Mouse (Mus musculus): Measurements from ENCODE around the gene Klf15. TPM values are rescaled to one million over a fixed set of nuclear protein-coding genes. Genes with fewer than 3 reads are reported as not detected.
A peak's percentile ranks its signal among the peaks of the same experiment; 100 is the strongest.

Klf15 gene
- 21.7 and 25.8 TPM in 2 replicates for polyA plus RNA-seq (2015; fragmentation: Nextera tagmentation; extraction: Ambion mirVana)

- Histone ChIP-seq H3K4me1 (ENCODE audit: control insufficient read depth, low read depth, low read length) (no peaks in the 10 kb centered on the region; the same call in 1 of the 2 replicates), H3K9ac (ENCODE audit: low read depth, low read length) (peak within 1 kb of the TSS; percentile 68), H3K36me3 (ENCODE audit: control insufficient read depth, insufficient read depth) (no peaks in the 10 kb centered on the region), H3K27ac (ENCODE audit: low read length) (peak within 1 kb of the TSS; percentile 86), H3K4me2 (ENCODE audit: low read depth, low read length) (peak within 1 kb of the TSS; percentile 56), H3K4me3 (ENCODE audit: low read depth, low read length) (peak within 1 kb of the TSS; percentile 61), H3K9me3 (replicated peaks; ENCODE audit: control insufficient read depth, low read length) (no peaks in the 10 kb centered on the region), H3K27me3 (ENCODE audit: control insufficient read depth, insufficient read depth, low read depth, low read length) (peaks cover 32% of the 10 kb centered on the region)
- peak; percentile 53 for ATAC-seq (ENCODE audit: low read depth)
- under 1% methylated on average over 66 of the region's 70 CpGs for WGBS (ENCODE audit: insufficient replicate concordance)
Measured at GRCm38 (mm10) chr6:90462181-90462706, at the start of gene Klf15. Klf15 (plus strand) TSS chr6:90462576.

DNA sequence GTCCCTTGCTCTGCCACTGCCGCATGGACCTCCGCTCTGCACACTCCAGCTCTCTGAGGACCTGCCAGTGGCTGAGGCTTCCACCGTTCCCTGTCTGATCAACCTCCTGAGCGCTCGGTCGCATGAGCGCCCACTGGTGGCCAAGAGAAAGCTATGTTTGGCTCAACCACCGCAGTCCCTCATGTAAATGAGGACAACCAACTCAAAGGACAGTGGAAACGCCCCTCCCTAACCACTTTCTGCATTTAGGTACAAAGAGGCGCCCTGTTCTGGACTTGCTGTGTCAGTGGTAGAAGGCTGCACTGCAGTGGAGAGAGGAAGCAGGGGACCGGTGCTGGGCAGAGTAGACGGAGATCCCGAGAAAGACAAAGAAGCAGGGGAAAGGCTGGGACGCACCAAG, 39.8 kb upstream of the Klf15 start:
- 9% methylated on average over 14 of the region's 14 CpGs for WGBS (ENCODE audit: insufficient replicate concordance)
- no peaks in the 10 kb centered on the region for H3K9me3 ChIP-seq (replicated peaks; ENCODE audit: control insufficient read depth, low read length)
- no peak overlapping the region for H3K9ac ChIP-seq (ENCODE audit: low read depth, low read length)
- no peaks in the 10 kb centered on the region for H3K4me1 ChIP-seq (ENCODE audit: control insufficient read depth, low read depth, low read length)
- peak; percentile 85 for ATAC-seq (ENCODE audit: low read depth)
- H3K27me3 ChIP-seq (ENCODE audit: control insufficient read depth, insufficient read depth, low read depth, low read length) = peaks cover 3% of the 10 kb centered on the region
- H3K4me3 ChIP-seq (ENCODE audit: low read depth, low read length) = peak overlapping the region; percentile 2; the same call in 1 of the 2 replicates
- peak overlapping the region; percentile 37 for H3K4me2 ChIP-seq (ENCODE audit: low read depth, low read length)
- no peaks in the 10 kb centered on the region for H3K36me3 ChIP-seq (ENCODE audit: control insufficient read depth, insufficient read depth)
- no peak overlapping the region for H3K27ac ChIP-seq (ENCODE audit: low read length)

DNA sequence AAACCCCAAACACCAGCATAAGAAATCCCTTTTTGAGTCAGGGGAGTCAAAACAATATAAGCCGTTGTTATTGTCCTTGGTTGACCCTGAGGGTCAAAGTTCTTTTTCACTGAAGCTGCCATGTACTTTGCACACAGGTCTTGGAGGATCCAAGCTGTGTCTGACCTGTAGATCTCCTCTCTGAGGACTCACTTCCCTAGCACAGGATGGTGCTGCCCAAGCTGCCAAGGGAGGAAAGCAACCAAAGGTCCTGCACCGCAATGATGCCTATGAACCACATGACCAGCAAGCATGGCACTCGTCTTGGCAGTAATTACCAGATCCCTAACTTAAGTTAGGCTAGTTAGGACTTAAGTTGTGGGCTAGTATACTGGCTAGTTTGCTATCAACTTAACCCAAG, 37.0 kb upstream of the Klf15 start:
- H3K27me3 ChIP-seq (ENCODE audit: control insufficient read depth, insufficient read depth, low read depth, low read length) = peaks cover 4% of the 10 kb centered on the region
- no peak for ATAC-seq (ENCODE audit: low read depth)
- no peak overlapping the region for H3K4me2 ChIP-seq (ENCODE audit: low read depth, low read length)
- 59% methylated on average over 3 of the region's 3 CpGs for WGBS (ENCODE audit: insufficient replicate concordance)
- no peak overlapping the region for H3K4me3 ChIP-seq (ENCODE audit: low read depth, low read length)
- no peak overlapping the region for H3K9ac ChIP-seq (ENCODE audit: low read depth, low read length)
- H3K4me1 ChIP-seq (ENCODE audit: control insufficient read depth, low read depth, low read length) = no peaks in the 10 kb centered on the region; the same call in 1 of the 2 replicates
- H3K9me3 ChIP-seq (replicated peaks; ENCODE audit: control insufficient read depth, low read length) = no peaks in the 10 kb centered on the region
- H3K36me3 ChIP-seq (ENCODE audit: control insufficient read depth, insufficient read depth) = no peaks in the 10 kb centered on the region
- H3K27ac ChIP-seq (ENCODE audit: low read length) = no peak overlapping the region

DNA sequence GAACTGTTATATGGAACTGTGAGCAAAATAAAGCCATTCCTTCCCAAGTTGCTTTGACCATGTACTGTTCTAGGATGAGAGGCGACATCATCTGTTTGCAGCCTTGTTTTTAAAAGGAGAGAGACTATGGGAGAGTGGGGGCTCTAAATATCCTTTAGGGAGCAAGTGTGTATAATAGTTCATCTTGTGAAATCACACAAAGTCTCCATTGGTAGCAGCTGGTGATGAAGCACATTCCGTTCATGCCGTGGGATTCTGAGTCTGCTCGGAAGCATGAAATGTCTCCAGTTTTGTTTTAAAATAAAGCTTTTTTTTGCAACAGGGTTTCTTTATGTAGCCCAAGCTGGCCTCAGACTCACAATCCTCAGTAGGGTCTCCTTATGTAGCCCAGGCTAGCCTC, 36.4 kb upstream of the Klf15 start:
- no peaks in the 10 kb centered on the region; the same call in 1 of the 2 replicates for H3K4me1 ChIP-seq (ENCODE audit: control insufficient read depth, low read depth, low read length)
- no peak overlapping the region for H3K27ac ChIP-seq (ENCODE audit: low read length)
- no peak for ATAC-seq (ENCODE audit: low read depth)
- no peaks in the 10 kb centered on the region for H3K9me3 ChIP-seq (replicated peaks; ENCODE audit: control insufficient read depth, low read length)
- no peak overlapping the region for H3K9ac ChIP-seq (ENCODE audit: low read depth, low read length)
- no peak overlapping the region for H3K4me3 ChIP-seq (ENCODE audit: low read depth, low read length)
- peaks cover 4% of the 10 kb centered on the region for H3K27me3 ChIP-seq (ENCODE audit: control insufficient read depth, insufficient read depth, low read depth, low read length)
- 73% methylated on average over 4 of the region's 4 CpGs for WGBS (ENCODE audit: insufficient replicate concordance)
- no peak overlapping the region for H3K4me2 ChIP-seq (ENCODE audit: low read depth, low read length)
- no peaks in the 10 kb centered on the region for H3K36me3 ChIP-seq (ENCODE audit: control insufficient read depth, insufficient read depth)

DNA sequence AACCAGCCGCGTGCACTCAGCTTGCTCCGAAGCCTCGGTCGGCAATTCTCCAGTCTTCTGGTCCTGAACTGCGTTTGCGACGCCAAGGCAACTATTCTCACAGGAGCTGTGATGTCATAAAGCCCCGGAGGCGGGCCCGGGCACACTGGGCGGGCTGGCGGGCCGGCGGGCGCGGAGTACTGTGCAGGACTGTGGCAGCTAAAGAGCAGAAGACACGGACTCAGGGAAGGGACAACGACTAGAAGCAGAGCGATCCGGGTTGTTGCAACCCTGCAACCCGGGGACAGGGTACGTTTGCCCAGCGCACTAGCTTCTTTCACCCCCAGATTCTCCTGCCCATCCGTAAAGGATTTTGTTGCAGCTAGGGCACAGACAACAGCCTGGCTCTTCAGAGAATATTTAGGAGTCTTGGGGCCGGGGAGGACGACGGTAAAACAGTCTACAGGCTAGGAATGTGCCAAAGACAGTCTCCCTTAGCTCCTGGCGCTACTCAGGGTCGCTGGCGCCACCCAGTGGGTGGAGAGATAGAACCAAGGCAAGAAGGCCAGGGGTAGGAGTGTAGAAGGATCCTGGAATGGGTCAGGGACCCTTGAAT, 33.9 kb upstream of the Klf15 start, which contains the start of gene Cfap100:
Gene Cfap100, minus strand, starts transcription at position 418 of the 595 bp plus-strand sequence.
- Histone ChIP-seq H3K27me3 (ENCODE audit: control insufficient read depth, insufficient read depth, low read depth, low read length) (peaks cover 4% of the 10 kb centered on the region), H3K4me2 (ENCODE audit: low read depth, low read length) (peak within 1 kb of the TSS; percentile 69), H3K4me1 (ENCODE audit: control insufficient read depth, low read depth, low read length) (no peaks in the 10 kb centered on the region; the same call in 1 of the 2 replicates), H3K4me3 (ENCODE audit: low read depth, low read length) (peak within 1 kb of the TSS; percentile 45), H3K27ac (ENCODE audit: low read length) (no peak within 1 kb of the TSS), H3K9ac (ENCODE audit: low read depth, low read length) (peak within 1 kb of the TSS; percentile 19; the same call in 1 of the 2 replicates), H3K9me3 (replicated peaks; ENCODE audit: control insufficient read depth, low read length) (no peaks in the 10 kb centered on the region), H3K36me3 (ENCODE audit: control insufficient read depth, insufficient read depth) (no peaks in the 10 kb centered on the region)
- peak; percentile 62; the same call in 1 of the 2 replicates for ATAC-seq (ENCODE audit: low read depth)
- WGBS (ENCODE audit: insufficient replicate concordance) = 1% methylated on average over 31 of the region's 31 CpGs

GRCm38 (mm10) chr6:90429911-90430310, 32.5 kb upstream of the Klf15 start:
- Histone ChIP-seq H3K4me1 (ENCODE audit: control insufficient read depth, low read depth, low read length) (no peaks in the 10 kb centered on the region; the same call in 1 of the 2 replicates), H3K9me3 (replicated peaks; ENCODE audit: control insufficient read depth, low read length) (no peaks in the 10 kb centered on the region), H3K4me3 (ENCODE audit: low read depth, low read length) (no peak overlapping the region), H3K36me3 (ENCODE audit: control insufficient read depth, insufficient read depth) (no peaks in the 10 kb centered on the region), H3K27ac (ENCODE audit: low read length) (no peak overlapping the region), H3K4me2 (ENCODE audit: low read depth, low read length) (no peak overlapping the region), H3K9ac (ENCODE audit: low read depth, low read length) (no peak overlapping the region), H3K27me3 (ENCODE audit: control insufficient read depth, insufficient read depth, low read depth, low read length) (peaks cover 4% of the 10 kb centered on the region)
- ATAC-seq (ENCODE audit: low read depth) = no peak
- WGBS (ENCODE audit: insufficient replicate concordance) = 64% methylated on average over 14 of the region's 14 CpGs

GRCm38 (mm10) chr6:90431487-90431886, 30.9 kb upstream of the Klf15 start:
- no peaks in the 10 kb centered on the region for H3K9me3 ChIP-seq (replicated peaks; ENCODE audit: control insufficient read depth, low read length)
- peaks cover 4% of the 10 kb centered on the region for H3K27me3 ChIP-seq (ENCODE audit: control insufficient read depth, insufficient read depth, low read depth, low read length)
- no peak for ATAC-seq (ENCODE audit: low read depth)
- H3K4me3 ChIP-seq (ENCODE audit: low read depth, low read length) = no peak overlapping the region
- 49% methylated on average over 2 of the region's 2 CpGs for WGBS (ENCODE audit: insufficient replicate concordance)
- peaks cover 2% of the 10 kb centered on the region; the same call in 1 of the 2 replicates for H3K4me1 ChIP-seq (ENCODE audit: control insufficient read depth, low read depth, low read length)
- H3K9ac ChIP-seq (ENCODE audit: low read depth, low read length) = no peak overlapping the region
- H3K27ac ChIP-seq (ENCODE audit: low read length) = no peak overlapping the region
- H3K36me3 ChIP-seq (ENCODE audit: control insufficient read depth, insufficient read depth) = no peaks in the 10 kb centered on the region
- no peak overlapping the region for H3K4me2 ChIP-seq (ENCODE audit: low read depth, low read length)

GRCm38 (mm10) chr6:90434687-90435086, 27.7 kb upstream of the Klf15 start:
- no peaks in the 10 kb centered on the region for H3K9me3 ChIP-seq (replicated peaks; ENCODE audit: control insufficient read depth, low read length)
- H3K4me1 ChIP-seq (ENCODE audit: control insufficient read depth, low read depth, low read length) = 0 out of 2 replicates have a peak, but pooled peaks cover 4% of the 10 kb centered on the region
- no peak overlapping the region for H3K4me3 ChIP-seq (ENCODE audit: low read depth, low read length)
- no peak for ATAC-seq (ENCODE audit: low read depth)
- no peaks in the 10 kb centered on the region for H3K27me3 ChIP-seq (ENCODE audit: control insufficient read depth, insufficient read depth, low read depth, low read length)
- H3K9ac ChIP-seq (ENCODE audit: low read depth, low read length) = no peak overlapping the region
- 58% methylated on average over 3 of the region's 3 CpGs for WGBS (ENCODE audit: insufficient replicate concordance)
- H3K4me2 ChIP-seq (ENCODE audit: low read depth, low read length) = no peak overlapping the region
- H3K36me3 ChIP-seq (ENCODE audit: control insufficient read depth, insufficient read depth) = no peaks in the 10 kb centered on the region
- H3K27ac ChIP-seq (ENCODE audit: low read length) = no peak overlapping the region

GRCm38 (mm10) chr6:90435195-90435618, 27.2 kb upstream of the Klf15 start:
- Histone ChIP-seq H3K27ac (ENCODE audit: low read length) (peak overlapping the region; percentile 77), H3K4me1 (ENCODE audit: control insufficient read depth, low read depth, low read length) (0 out of 2 replicates have a peak, but pooled peaks cover 4% of the 10 kb centered on the region), H3K9ac (ENCODE audit: low read depth, low read length) (no peak overlapping the region), H3K27me3 (ENCODE audit: control insufficient read depth, insufficient read depth, low read depth, low read length) (no peaks in the 10 kb centered on the region), H3K4me2 (ENCODE audit: low read depth, low read length) (no peak overlapping the region), H3K9me3 (replicated peaks; ENCODE audit: control insufficient read depth, low read length) (no peaks in the 10 kb centered on the region), H3K36me3 (ENCODE audit: control insufficient read depth, insufficient read depth) (no peaks in the 10 kb centered on the region), H3K4me3 (ENCODE audit: low read depth, low read length) (no peak overlapping the region)
- 12% methylated on average over 11 of the region's 11 CpGs for WGBS (ENCODE audit: insufficient replicate concordance)
- peak; percentile 92 for ATAC-seq (ENCODE audit: low read depth)
